Mouse (Mus musculus) frontal cortex, postnatal 14 days (tissue): Measurements from ENCODE around the gene Ap2s1.

ENCODE experiments used
- DNase-seq, 2 experiments: peaks; one replicate each; pipeline ENCODE4 v3.0.0; 2022; ENCODE audit warnings: low spot score in 2 of 2

Ap2s1 gene

DNA sequence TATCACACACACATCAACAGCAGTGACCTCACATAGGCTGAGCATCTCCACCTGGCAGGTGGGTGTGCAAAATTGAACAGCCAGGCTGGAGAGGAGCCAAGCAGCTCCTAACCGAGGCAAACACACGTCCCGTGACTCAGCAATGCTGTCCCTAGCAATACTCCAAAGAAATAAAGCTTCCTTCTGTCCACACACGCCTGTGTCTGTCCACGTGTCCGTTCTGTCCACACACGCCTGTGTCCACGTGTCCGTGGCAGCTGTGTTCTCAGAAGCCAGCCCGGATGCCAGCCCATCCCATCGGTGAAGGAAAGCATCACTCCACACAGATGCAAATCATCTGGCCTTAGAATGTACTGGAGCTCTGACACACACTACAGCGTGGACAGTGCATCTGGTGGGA lies 13.8 kb downstream of the Ap2s1 start:
- DNase-seq = no peak

- no peak for DNase-seq
These were observed 17.3 kb downstream of the Ap2s1 start for GRCm38 (mm10) chr7:16755362-16756017.

GRCm38 (mm10) chr7:16758872-16759574 lies 20.8 kb downstream of the Ap2s1 start:
- DNase-seq = no peak

DNA sequence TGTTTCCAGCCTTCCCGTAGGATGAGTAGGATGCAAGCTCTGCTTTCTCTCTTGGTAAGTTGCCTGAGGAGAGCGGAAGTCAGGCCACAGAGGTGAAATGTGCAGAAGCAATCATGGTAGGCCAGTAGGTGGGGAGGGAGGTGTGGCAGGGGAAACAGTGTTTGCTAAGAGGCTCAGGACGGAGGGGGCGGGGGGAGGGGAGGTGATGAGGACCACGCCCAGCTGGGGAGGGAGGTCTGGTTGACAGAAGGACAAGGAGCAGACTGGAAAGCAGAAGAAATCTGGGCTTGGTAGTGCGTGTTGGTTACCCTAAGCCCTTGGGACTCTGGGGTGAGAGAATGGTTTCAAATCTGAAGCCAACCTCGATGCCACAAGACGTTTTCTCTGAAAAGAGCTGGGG lies 22.1 kb downstream of the Ap2s1 start:
- DNase-seq = no peak

DNA sequence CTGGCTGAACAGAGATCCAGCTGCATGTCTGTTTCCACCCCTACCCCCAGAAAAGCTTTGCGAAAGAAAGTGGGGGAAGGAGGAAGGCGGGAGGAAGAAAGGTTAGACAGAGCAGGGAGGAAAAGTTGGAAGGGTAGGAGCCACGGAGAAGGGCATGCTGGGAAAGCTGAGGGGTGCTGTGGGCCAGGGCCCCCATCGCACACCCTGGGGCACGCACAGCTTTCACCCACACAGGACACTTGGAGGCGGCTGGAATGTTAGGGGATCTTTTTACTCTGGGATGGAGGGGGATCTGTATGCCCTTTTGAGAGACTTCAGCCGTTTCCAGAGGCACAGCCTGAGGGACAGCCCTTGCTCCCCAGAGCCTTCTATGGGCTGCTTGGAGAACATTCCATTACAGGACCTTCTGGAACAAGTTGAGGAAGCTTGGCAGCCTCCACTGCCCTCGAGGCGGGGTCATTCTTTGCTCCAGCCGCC lies 22.8 kb downstream of the Ap2s1 start:
- no peak for DNase-seq

GRCm38 (mm10) chr7:16761630-16762029 lies 23.4 kb downstream of the Ap2s1 start:
- DNase-seq = no peak

GRCm38 (mm10) chr7:16763463-16764218 lies 25.4 kb downstream of the Ap2s1 start:
- DNase-seq = no peak

- DNase-seq = no peak
These were observed 28.2 kb downstream of the Ap2s1 start for GRCm38 (mm10) chr7:16766443-16766842.

DNA sequence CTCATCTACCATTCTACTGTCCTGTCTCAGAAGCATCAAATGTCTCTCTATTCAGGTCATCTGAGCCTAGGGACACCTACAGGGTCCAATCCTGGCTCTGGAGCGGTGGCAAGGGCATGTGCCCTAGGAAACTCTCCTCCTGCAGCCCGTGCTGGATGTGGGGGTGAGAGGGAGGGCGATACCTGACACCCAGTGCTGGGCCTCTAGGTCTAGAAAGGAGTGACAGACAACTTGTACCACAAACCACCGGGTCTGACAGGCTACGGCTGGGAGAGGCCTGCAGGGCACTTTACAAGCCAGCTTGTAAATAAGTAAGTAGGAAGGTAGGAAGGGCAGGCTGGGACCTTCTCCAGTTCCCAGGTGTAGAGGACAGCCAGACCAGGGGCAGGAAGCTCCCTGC lies 37.7 kb downstream of the Ap2s1 start:
- no peak for DNase-seq

DNA sequence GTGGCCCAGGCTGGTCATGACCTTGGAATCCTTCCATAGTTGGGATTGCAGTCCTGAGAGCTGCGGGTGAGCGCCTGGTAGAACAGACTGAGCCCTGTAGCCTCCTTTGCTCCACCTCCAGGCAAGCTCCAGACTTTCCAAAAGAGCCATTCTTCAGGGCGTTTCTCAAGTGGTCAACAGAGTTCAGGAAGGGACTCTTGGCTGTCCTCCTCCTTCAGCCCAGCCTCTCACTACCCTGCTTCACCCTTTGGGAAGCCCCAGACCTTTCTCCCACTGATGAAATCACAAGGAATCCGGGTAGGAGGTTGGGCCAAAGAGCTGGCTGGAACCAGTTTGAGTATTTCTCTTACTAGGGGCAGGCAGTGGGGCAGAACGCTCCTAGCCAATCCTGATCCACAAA lies 41.9 kb downstream of the Ap2s1 start:
- DNase-seq = no peak

- peak; percentile 54 to 69 for DNase-seq
These were observed 42.8 kb downstream of the Ap2s1 start, which contains the start of gene Slc1a5 for GRCm38 (mm10) chr7:16780825-16781554. Slc1a5 (plus strand) TSS chr7:16781340.

- DNase-seq = no peak
These were observed 43.3 kb downstream of the Ap2s1 start for GRCm38 (mm10) chr7:16781555-16781815.

- DNase-seq = peak in 1 of 2 experiments; percentile 14
These were observed 43.8 kb downstream of the Ap2s1 start for GRCm38 (mm10) chr7:16781816-16782554.

DNA sequence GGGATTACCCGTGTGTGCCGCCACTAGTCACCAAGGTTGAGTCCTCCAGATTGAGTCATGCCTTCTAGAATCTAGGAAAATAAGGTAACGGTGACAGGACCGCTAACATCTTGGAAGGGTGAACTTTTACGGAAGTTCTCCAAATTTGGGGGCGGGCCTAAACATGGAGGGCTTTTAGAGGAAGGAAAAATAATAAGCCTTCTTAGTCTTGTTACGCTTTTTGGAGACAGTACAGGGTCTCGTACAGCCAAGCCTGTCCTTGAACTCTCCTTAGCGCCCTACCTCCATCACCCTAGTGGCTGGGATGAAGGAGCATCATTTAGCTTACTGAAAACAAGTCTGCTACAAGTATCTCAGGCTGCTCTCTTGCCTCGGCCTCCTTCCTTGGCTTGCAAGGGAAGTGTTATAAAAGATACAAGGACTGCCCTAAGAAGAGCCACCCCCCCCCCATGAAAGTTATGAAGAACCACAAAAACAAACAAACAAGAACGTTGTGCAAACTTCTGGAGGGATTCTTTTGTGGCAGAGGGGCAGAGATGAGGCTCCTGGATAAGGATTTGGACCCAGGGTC lies 44.4 kb downstream of the Ap2s1 start:
- DNase-seq = no peak

GRCm38 (mm10) chr7:16783224-16783688 lies 45.0 kb downstream of the Ap2s1 start:
- DNase-seq = no peak

- DNase-seq = no peak
These were observed 45.7 kb downstream of the Ap2s1 start for GRCm38 (mm10) chr7:16783758-16784415.

DNA sequence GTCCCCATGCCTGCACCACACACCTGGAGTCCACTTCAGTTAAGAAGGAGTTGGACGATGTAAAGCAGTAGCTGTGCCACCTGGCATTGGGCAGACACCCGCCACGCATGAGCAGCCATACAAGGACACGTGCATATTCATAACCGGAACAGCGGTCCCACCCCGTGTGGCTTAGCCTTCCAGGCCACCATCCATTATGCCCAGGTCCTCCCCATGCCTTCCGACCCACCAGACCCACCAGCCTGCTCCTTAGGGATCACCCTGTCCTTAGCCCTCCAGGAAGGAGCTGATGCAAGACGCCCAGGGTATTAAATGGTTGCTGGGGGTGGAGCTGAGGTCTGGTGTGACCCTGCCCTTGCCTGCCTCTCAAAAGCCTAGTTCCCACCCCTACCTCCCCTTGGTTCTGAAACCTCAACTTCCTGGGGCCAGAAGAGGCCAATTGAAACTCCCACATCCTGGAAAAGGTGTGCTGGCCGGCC lies 46.3 kb downstream of the Ap2s1 start:
- DNase-seq = no peak

GRCm38 (mm10) chr7:16785541-16786083 lies 47.4 kb downstream of the Ap2s1 start:
- no peak for DNase-seq

DNA sequence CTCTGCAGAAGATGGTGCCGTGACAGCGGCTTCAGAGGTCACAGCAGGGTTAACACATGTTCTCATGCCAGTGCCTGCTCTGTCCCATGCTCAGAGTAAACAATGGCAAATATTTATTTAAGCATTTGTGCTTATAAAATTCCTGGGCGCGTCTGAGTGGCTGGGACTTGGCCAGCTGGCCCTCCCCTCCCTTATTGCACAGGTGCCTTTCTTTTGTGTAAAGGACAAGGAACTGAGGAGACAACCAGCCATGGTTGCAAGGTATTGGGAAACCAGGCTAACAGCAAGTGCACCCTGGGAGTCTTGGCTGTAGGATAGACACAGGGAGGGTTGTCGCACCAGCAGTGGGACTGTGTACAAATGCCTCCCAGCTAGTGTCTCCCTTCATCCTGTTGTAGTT lies 54.1 kb downstream of the Ap2s1 start:
- DNase-seq = no peak
